Mouse (Mus musculus): ENCODE results near the gene Gpr152.
"Not testable (repeated sequence)": the region's sequence is repeated elsewhere in the genome, so short reads cannot be mapped to it uniquely, and the experiment has no call there.

The Gpr152 gene

DNA sequence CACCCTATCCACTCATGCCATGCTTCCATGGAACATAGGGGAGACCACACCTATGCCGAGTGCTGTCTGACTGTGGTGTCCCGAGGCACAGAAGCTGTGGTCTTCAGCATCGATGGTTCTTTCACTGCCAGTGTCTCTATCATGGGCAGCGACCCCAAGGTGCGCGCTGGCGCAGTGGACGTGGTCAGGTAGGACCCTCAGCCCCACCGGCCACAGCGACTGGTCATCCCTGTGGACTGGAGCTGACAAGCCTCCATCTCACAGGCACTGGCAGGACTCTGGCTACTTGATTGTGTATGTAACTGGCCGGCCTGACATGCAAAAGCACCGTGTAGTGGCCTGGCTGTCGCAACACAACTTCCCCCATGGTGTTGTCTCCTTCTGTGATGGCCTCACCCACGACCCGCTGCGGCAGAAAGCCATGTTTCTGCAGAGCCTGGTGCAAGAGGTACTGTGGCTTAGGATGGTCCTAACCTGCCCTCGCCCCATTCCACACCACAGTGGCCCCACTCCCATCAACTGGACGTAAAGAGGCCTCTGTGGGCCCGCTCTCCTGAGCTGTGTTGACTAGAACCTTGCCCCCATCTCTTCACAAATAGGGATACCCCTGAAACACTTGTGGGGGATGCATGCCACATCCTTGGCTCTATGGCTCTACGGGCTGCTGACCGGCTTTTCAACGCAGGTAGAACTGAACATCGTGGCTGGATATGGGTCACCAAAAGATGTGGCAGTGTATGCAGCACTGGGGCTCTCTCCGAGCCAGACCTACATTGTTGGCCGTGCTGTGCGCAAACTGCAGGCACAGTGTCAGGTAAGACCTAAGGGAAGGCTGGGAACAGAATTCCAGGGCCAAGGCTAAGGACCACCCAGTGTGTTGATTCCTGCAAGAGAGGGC is 27.3 kb upstream of the Gpr152 start:
- no peak for DNase-seq (ENCODE audit: low read depth, low spot score)

DNA sequence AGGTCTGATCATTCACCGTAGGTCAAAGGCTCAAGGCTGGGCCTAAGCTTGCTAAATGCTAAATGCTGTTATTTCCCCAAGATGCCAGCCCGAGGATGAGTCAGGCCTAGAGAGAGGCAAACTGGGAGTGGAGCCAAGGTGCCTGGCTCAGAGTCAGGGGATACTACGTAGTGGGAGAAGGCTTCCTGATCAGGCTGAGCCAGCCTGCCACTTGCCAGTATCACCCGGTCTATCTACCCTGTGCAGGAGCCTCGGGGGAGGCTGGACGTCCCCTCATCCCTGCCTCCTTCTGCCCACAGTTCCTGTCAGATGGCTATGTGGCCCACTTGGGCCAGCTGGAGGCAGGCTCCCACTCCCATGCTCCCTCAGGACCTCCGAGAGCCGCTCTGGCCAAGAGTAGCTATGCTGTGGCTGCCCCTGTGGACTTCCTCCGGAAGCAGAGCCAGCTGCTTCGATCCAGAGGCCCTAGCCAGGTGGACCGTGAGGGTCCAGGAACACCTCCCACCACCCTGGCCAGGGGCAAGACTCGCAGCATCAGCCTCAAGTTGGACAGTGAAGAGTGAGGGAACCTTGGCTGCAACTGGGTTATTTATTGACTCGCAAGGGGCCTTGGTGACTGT is 26.3 kb upstream of the Gpr152 start:
- peak; percentile 38 for DNase-seq (ENCODE audit: low read depth, low spot score)

DNA sequence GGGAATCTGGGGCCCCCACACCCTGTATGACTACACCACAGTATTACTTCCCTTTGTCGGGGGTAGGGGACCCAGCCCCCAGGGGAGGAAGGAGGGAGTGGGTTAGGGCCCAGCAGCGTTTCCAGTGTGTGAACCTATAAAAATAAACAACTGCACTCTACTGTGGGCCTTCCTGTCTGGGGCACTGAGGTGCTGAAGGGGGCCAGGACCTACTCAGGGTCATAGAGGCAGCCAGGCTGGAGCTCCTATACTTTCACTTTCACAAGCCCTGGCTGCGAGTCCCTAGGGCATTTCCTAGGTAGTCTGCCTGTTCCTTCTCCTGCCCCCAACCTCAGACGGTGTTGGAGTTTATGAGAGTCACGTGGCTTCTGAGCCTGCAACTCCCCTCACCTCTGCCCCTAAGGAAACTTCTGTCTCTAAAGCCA is 25.8 kb upstream of the Gpr152 start:
- DNase-seq (ENCODE audit: low read depth, low spot score), result peak; percentile 81

DNA sequence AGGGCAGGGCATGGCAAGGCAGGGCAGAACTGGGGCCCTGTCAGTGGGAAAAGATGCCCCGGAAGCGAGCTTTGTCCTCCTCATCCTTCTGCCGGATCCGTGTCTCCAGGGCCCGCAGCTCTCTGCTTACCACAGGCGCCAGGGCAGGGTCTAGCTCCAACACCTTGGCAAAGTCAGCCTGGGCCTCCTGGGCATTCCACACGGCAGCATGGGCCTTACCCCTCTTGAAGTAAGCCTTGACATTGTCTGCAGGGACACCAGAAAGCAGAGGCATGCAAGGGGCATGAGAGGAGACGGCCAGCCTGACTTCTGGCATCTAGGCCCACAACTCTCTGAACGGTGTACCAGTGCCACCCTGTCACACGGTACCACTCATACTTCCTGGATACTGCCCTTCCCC is 25.0 kb upstream of the Gpr152 start:
- DNase-seq (ENCODE audit: low read depth, low spot score), result no peak

DNA sequence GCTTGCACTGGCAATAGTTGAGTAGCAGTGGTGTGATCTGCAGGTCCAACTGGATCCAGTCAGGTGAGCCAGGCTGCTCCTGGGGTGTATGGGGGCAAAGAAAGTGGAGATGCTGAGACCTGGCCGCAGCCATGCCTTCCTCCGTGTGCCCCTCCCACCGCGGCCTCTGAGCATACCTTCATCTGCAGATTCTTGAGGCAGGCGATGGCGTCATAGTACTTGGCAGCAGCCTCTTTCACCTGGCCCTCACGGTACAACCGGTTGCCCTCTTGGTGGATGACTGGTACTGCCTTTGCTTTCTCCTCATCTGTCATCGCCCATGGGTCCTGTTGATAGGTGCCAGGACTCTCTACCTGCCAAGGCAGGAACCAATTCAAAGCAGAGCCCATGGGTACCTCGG is 24.4 kb upstream of the Gpr152 start:
- DNase-seq (ENCODE audit: low read depth, low spot score), result no peak

DNA sequence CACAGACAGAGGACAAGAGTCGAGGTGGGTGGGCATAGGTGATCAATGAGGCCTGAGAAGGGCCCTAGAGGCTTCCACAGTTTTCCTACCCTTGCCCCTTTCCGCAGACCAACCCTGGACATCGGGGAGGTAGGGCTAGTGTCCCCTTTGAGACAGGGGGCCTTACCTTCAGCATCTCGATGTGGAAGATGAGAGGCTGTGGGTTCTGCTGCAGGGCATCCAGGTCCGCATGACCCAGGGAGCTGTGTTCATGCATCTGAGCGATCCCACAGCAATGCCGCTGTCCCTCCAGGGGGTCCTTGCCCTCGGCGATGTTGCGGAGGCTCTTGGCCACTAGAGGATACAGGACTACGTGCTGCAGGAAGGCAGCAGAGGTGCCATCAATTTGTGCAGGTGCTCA is 23.8 kb upstream of the Gpr152 start:
- no peak for DNase-seq (ENCODE audit: low read depth, low spot score)

DNA sequence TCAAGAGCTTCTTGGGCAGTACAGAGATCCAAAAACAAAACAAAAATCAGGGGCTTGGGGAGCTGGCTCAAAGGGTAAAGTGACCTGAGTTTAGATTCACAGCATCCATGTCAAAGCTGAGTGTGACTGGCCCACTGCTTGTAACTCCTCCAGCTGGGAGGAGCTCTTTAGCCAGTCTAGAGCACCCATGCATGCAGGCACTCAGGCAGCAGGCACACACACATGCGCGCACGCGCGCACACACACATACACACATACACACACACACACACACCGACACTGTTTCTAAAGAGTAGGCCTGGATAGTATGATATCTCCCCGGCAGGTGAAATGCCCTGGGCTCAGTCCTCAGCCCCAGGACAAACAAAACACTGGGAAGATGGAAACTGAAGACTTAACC is 22.6 kb upstream of the Gpr152 start:
- DNase-seq (ENCODE audit: low read depth, low spot score), result peak; percentile 62

DNA sequence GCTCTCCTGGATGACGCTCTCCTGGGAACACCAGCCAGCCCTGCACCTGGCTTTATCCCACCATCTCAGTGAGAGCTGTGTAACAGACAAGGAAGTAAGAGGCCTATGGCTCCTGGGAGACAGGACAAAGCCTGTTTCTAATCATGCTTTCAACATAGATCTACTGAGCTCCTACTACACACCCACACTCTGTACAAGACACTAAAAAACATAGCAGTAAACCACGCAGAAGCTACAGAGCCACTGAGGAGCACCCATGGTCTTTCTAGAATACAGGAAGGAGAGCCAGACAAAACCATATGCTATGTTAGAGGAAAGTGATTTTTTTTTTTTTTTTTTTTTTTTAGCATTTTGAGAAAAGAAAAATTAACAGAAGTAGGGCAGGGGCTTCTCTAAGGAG is 21.2 kb upstream of the Gpr152 start:
- no peak for DNase-seq (ENCODE audit: low read depth, low spot score)

DNA sequence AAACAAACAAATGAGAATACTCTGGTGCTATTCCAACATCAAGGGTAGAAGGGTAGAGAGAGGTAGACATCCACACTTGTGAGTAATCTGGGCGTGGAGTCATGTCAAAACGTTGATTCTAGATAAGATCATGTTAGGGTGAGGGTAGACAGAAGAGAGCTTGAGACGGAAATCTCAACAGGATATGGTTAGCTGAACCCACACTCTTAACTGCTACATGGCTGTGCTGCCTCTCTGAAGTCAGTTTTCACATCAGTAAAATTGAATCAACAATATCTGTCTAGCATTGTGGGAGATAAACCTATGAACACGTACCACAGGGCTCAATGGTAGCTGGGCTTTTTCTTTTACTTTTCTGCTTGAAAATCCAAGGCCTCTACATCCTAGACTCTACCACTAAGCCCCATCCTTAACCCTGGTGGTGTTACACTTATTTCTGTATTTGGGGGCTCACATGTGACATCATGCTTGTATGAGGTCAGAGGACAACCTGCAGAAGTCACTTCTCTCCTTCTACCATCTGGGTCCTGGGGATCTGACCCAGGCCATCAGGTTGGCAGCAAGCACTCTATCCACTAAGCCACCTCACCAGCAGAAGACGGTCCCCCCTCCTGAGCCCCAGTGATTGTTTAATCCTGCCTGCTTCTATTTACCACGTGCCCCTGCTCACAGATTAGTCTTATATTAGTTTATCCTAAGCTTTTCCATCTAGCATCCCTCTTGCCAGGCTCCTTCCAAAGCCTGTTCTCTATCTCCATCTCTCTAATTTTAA is 19.7 kb upstream of the Gpr152 start:
- peak; percentile 94 for DNase-seq (ENCODE audit: low read depth, low spot score)

DNA sequence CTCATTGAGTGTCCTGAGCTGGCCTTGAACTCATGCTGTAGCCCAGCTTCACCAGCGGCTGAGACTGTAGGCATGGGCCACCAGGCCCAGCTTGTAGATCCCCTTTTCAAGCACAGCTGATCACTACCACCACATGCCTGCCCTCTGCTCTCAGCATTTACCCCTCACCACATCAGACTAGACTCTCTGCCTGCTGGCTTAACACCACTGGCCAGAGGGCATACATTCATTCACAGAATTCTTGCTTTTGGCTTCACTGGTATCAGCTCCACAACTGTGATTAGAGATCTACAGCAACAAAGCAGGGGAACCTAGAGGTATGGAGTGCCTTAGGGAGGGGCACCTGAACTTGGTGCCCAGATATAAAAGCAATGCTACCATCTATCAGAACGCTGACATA is 19.1 kb upstream of the Gpr152 start:
- peak; percentile 58 for DNase-seq (ENCODE audit: low read depth, low spot score)

DNA sequence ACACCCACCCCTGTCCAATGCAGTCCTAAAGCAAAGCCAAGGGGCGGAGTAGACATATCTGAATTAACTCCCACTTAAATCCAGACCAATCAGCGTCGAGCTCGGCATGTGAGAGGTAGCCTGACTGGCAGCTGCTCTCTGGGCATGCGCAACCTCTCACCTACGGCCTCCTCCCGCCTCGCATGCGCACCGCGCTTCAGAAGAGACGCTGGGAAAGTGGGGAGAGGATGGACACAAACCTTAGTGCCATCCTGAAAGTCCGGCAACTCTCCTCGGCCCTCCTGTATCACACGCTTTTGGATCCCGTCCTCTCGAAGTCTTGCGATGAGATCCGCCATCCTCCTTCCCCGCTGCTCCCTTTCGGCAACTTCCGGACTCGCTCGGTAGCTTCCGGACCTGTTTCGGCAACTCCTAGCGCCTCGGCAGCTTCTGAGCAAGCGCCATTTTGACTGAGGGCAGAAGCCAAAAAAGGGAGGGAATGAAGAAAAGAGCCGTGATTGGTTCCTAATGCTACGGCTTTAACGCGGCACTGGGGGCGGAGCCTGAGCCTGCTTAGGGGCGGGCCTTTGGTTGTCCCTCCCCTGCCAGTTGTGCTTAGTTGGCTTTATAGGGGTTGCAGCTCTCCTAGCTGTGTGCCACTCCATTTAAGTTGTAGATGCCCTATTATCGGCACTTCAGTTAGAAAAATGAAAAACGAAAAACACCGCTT is 18.3 kb upstream of the Gpr152 start:
- peak; percentile 99 for DNase-seq (ENCODE audit: low read depth, low spot score)

DNA sequence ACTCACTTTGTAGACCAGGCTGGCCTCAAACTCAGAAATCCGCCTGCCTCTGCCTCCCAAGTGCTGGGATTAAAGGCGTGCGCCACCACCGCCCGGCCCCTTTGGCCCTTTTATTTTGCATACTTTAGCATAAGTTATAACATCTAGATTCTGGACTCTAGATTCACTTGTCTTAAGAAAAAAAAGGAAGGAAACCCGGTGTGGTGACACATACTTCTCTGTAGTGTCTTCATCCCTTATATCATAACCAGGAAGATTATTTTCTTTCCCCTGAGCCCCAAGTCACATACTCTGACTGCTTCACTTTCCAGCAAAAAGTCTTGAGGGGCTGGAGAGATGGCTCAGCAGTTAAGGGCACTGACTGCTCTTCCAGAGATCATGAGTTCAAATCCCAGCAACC is 17.7 kb upstream of the Gpr152 start:
- peak; percentile 28 for DNase-seq (ENCODE audit: low read depth, low spot score)

DNA sequence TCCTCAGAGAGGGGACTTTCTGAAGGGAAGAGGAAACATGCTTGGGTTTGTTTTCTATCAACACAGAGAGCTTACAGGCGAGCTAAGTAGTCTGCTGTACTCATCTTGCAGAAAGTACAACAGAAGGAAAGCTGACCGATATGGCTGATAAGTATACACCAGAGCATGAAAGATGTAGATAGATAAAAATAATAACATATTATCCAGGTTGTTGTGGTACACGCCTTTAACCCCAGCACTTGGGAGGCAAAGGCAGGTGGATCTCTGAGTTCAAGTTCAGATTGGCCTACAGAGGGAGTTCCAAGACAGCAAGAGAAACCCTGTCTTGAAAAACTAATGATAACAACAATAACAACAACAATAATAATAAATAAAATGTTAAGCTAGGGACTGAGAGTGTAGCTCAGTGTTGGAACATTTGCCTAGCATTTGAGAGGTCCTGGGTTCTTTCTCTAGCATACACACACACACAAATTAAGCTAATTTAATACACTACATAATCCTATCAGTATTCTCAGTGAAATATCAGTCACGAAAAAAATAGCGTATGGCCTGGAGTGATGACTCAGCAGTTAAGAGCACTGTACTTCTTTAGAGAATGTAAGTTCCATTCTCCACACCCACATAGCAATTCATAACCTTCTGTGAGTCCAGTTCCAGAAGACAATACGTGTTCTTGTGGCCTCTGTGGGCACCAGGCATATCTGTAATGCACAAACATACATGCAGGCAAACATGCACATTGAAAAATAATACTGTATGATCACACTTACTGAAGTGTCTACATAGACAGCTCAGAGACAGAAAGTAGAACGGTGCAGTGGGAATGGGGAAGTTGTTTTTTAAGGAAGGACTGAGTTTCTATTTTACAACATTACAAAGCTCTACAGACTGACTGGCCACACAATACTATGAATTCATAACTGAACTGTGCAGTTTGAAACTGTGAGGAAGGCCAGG is 16.9 kb upstream of the Gpr152 start:
- DNase-seq (ENCODE audit: low read depth, low spot score), result no peak

DNA sequence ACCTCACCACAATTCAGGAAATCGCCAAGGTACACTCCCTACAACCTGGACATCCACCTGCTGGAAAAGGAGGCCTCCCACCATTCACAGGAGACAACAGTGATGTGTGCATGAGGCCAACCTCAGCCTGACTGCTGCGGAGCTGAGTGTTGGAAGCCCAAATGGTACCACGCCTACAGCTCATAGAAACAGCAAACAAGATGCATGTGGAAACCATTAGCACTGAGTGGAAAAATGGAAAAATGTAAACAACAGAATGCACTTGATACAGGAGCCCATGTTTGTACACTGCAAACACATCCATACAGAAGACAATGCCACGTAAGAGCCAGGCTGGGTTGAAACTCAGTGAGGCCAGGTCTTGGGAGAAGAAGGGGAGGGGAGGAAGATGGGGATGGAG is 15.2 kb upstream of the Gpr152 start:
- DNase-seq (ENCODE audit: low read depth, low spot score), result no peak

DNA sequence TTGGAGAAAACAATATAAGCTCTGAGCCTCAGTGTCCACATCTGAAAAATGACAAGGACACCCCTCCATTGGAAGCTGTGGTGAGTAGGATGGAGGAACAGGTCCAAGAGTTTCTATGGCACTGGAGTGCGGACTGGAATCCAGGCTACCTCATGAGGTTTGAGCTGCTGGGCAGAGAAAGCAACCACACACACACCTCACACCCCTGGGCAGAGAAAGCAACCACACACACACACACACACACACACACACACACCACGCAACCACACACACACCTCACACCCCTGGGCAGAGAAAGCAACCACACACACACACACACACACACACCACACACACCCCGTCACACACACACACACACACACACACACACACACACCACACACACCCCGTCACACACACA is 14.3 kb upstream of the Gpr152 start:
- not testable (repeated sequence) for DNase-seq (ENCODE audit: low read depth, low spot score)

DNA sequence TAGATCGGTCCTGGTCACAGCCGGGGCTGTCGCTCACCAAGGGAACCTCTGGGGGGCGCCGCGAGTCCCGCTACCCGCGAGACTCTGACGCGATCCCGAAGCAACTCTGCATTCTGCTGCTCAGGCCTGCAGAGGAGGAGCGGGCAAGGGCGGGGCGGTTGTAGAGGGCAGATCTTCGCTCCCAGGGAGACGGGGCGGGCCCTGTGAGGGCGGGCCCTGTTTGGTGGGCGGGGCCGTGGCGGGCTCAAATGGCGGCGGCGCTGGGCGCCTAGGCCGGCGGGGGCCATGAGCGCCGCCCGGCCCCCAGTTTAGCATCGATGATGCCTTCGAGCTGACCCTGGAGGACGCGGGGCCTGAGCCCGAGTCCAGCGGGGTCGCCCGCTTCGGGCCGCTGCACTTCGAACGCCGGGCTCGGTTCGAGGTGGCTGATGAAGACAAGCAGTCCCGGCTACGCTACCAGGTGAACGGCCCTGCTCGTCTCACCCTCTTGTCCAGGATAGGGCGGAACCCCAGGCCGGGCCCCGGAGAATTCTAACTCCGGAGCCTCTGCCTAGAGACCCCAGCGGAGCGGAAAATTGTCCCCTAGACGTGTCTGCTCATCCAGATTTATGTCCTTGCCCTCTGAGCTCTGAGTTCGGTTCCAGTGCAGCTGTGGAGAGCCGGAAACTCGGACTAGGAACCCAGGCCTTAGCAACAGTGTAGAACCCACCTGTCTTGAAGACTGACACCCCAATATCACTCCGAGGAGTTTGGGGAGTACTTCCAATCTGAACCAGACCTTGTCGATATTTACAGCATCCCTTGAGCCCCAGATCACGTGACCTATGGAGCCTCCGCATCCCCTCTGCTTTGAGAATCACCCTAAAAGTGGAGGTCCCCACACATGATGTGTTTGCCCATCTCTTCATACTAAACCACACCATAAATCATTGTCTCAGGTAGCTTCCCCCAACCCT is 13.6 kb upstream of the Gpr152 start, which contains the start of gene Aip:
Aip (minus strand) TSS at position 118 of the 956 bp plus-strand sequence.
- peak; percentile 99 for DNase-seq (ENCODE audit: low read depth, low spot score)

DNA sequence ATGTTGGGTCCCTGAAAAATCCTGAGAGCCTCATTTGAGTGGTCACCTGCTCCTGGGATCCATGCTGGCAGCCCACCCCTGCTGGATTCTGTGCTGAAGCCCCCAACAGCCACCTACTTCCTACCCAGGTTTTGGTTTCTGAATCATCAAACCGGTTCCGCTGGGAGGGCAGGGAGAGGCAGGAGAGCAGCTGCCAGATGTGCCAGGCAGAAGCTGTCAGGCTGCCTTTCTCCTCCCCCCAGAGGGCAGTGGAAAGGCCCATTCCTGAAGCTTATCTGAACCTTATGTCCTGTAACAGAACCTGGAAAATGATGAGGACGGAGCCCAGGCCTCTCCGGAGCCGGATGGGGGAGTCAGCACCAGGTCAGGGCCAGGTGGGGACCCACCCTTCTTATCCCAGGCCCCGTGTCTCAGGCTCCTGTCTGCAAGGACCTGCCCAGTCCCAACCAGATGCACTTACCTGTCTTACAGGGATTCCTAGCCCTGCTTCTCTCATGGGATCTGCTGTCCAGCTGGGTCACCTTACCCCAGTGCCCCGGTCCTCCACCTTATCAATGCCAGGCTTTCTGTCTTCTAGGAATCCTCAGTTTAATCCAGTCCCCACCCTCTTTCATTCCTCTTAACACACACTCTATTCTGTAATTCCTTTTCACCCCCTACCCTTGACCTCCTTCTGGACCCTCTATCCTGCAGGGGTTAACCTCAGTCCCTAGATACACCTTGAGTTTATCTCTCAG is 12.7 kb upstream of the Gpr152 start:
- no peak for DNase-seq (ENCODE audit: low read depth, low spot score)

DNA sequence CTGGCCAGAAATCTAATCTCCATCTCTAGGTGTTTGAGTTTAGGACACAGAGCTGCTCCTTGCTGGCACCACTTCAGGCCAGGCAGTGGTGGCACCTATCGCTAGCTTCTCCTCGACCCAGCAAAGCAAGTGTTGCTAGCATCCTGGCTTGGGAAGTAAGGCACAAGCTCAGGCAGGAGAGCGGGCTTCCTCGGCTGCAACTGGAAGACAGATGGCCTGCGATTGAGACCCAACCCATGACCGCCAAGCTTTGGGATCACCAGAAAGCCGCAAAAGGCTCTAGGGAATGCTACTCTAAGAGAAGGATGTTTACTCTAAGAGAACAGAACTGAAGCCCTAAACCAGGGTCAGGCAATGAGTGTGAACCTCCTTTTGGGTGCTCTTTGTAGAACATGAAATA is 10.1 kb upstream of the Gpr152 start:
- no peak for DNase-seq (ENCODE audit: low read depth, low spot score)

DNA sequence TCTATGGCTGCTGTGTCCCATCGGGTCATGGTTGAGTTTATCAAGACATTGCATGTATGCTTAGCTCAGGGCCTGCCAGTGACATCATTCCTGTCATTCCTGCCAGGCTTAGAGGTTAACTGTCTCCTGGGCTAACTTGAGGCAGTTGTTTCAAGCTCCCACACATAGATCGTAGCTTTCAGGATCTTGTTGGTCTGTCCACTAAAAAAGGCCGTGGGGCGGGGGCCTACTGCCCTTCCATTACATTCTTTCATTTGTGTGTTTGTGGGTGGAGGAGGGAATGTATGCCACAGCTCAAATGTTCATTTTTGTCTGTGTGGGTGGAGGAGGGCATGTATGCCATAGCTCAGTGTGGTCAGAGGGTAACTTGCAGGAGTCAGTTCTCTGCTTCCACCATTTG is 9.5 kb upstream of the Gpr152 start:
- no peak for DNase-seq (ENCODE audit: low read depth, low spot score)

Data from CD4-positive helper T cell, adult 2 months (primary cell).